Mouse (Mus musculus) splenic B cell, adult 2 months (primary cell): ENCODE measurements around the gene Tectb.

Experiments
- DNase-seq: peaks from one replicate; pipeline ENCODE4 v3.0.0-alpha.2; 2011; ENCODE audit warnings: low read depth, low spot score
- H3K27me3 ChIP-seq: 2 replicates; pipeline ENCODE4 v1.6.1; 2012; ENCODE audit warnings: mild to moderate bottlenecking, low read length, moderate library complexity, mixed read lengths; ENCODE audit not compliant: control insufficient read depth, poor library complexity, insufficient read depth, severe bottlenecking
- H3K36me3 ChIP-seq: 2 replicates; pipeline ENCODE4 v1.6.1; 2012; ENCODE audit warnings: mild to moderate bottlenecking, low read length, moderate library complexity, mixed read lengths; ENCODE audit not compliant: control insufficient read depth, poor library complexity, insufficient read depth, severe bottlenecking

Tectb gene

GRCm38 (mm10) chr19:55209084-55209483 is 28.6 kb downstream of the Tectb start:
- H3K27me3 ChIP-seq: no peaks in the 10 kb centered on the region
- DNase-seq: no peak
- H3K36me3 ChIP-seq: no peaks in the 10 kb centered on the region

- no peak for DNase-seq
- no peaks in the 10 kb centered on the region for H3K36me3 ChIP-seq
- no peaks in the 10 kb centered on the region for H3K27me3 ChIP-seq
Measured at GRCm38 (mm10) chr19:55211698-55212097, 31.2 kb downstream of the Tectb start.

GRCm38 (mm10) chr19:55213617-55214340 is 33.2 kb downstream of the Tectb start:
- Histone ChIP-seq H3K27me3 (no peaks in the 10 kb centered on the region), H3K36me3 (no peaks in the 10 kb centered on the region)
- no peak for DNase-seq

GRCm38 (mm10) chr19:55216876-55217275 is 36.3 kb downstream of the Tectb start:
- Histone ChIP-seq H3K27me3 (no peaks in the 10 kb centered on the region), H3K36me3 (no peaks in the 10 kb centered on the region)
- no peak for DNase-seq

GRCm38 (mm10) chr19:55217365-55217764 is 36.8 kb downstream of the Tectb start:
- no peak for DNase-seq
- no peaks in the 10 kb centered on the region for H3K36me3 ChIP-seq
- no peaks in the 10 kb centered on the region for H3K27me3 ChIP-seq

- no peaks in the 10 kb centered on the region for H3K36me3 ChIP-seq
- DNase-seq: peak; percentile 82
- H3K27me3 ChIP-seq: no peaks in the 10 kb centered on the region
Measured at GRCm38 (mm10) chr19:55218192-55218739, 37.7 kb downstream of the Tectb start.

- no peak for DNase-seq
- H3K36me3 ChIP-seq: no peaks in the 10 kb centered on the region
- no peaks in the 10 kb centered on the region for H3K27me3 ChIP-seq
Measured at GRCm38 (mm10) chr19:55218741-55219221, 38.2 kb downstream of the Tectb start.

- no peaks in the 10 kb centered on the region for H3K27me3 ChIP-seq
- no peak for DNase-seq
- H3K36me3 ChIP-seq: no peaks in the 10 kb centered on the region
Measured at GRCm38 (mm10) chr19:55219359-55219758, 38.8 kb downstream of the Tectb start.

- no peak for DNase-seq
- no peaks in the 10 kb centered on the region for H3K36me3 ChIP-seq
- no peaks in the 10 kb centered on the region for H3K27me3 ChIP-seq
Measured at GRCm38 (mm10) chr19:55221208-55221607, 40.7 kb downstream of the Tectb start.

- no peaks in the 10 kb centered on the region for H3K27me3 ChIP-seq
- H3K36me3 ChIP-seq: no peaks in the 10 kb centered on the region
- no peak for DNase-seq
Measured at GRCm38 (mm10) chr19:55222268-55222667, 41.7 kb downstream of the Tectb start.

GRCm38 (mm10) chr19:55226621-55227020 is 46.1 kb downstream of the Tectb start:
- Histone ChIP-seq H3K27me3 (no peaks in the 10 kb centered on the region), H3K36me3 (no peaks in the 10 kb centered on the region)
- no peak for DNase-seq

GRCm38 (mm10) chr19:55227135-55227534 is 46.6 kb downstream of the Tectb start:
- Histone ChIP-seq H3K36me3 (no peaks in the 10 kb centered on the region), H3K27me3 (no peaks in the 10 kb centered on the region)
- peak; percentile 68 for DNase-seq

- no peak for DNase-seq
- Histone ChIP-seq H3K36me3 (no peaks in the 10 kb centered on the region), H3K27me3 (no peaks in the 10 kb centered on the region)
Measured at GRCm38 (mm10) chr19:55231081-55231480, 50.5 kb downstream of the Tectb start.

GRCm38 (mm10) chr19:55232136-55232535 is 51.6 kb downstream of the Tectb start:
- DNase-seq: no peak
- Histone ChIP-seq H3K36me3 (no peaks in the 10 kb centered on the region), H3K27me3 (no peaks in the 10 kb centered on the region)

- H3K27me3 ChIP-seq: no peaks in the 10 kb centered on the region
- no peaks in the 10 kb centered on the region for H3K36me3 ChIP-seq
- no peak for DNase-seq
Measured at GRCm38 (mm10) chr19:55236026-55236425, 55.5 kb downstream of the Tectb start.
